Mouse (Mus musculus): ENCODE measurements around the gene Wdtc1.

GRCm38 (mm10) chr4:133339148-133339749 lies 14.0 kb downstream of the Wdtc1 start:
- TF ChIP-seq POLR2AphosphoS2 (IDR thresholded peaks at IDR 0.05; ENCODE audit: low read depth, low read length), result no peak
- TF ChIP-seq SMC3 (IDR thresholded peaks at IDR 0.05; ENCODE audit: low read depth, low read length), result no peak
- no peak for TF ChIP-seq CTCF (conservative IDR thresholded peaks at IDR 0.05 in 1 of 2, IDR thresholded peaks at IDR 0.05 in 1 of 2; ENCODE audit: low read depth in 2 of 2, low read length in 2 of 2)
- no peak for TF ChIP-seq MEF2A (IDR thresholded peaks at IDR 0.05; ENCODE audit: borderline replicate concordance, low read depth, low read length)
